Mouse (Mus musculus) cortical plate, adult 2 months (tissue): ENCODE measurements at regions not wholly inside any gene's neighbourhood (a gene's known extent, or its start where the extent isn't known, plus 50 kb on each side); places are given as distances from the start of the nearest gene placed in this dataset.

Source experiments
- CTCF ChIP-seq: fragments of 200-500 bp; IDR thresholded peaks from 2 replicates; pipeline ENCODE4 v1.5.1; 2011; ENCODE audit warnings: mild to moderate bottlenecking, control low read depth, low read length; ENCODE audit not compliant: insufficient read depth; ENCODE audit errors: extremely low read depth
- POLR2A ChIP-seq: fragments of 200-500 bp; IDR thresholded peaks from 2 replicates; pipeline ENCODE4 v1.6.1; 2011; ENCODE audit warnings: mild to moderate bottlenecking, low read length, control low read depth; ENCODE audit not compliant: insufficient read depth; ENCODE audit errors: extremely low read depth

DNA sequence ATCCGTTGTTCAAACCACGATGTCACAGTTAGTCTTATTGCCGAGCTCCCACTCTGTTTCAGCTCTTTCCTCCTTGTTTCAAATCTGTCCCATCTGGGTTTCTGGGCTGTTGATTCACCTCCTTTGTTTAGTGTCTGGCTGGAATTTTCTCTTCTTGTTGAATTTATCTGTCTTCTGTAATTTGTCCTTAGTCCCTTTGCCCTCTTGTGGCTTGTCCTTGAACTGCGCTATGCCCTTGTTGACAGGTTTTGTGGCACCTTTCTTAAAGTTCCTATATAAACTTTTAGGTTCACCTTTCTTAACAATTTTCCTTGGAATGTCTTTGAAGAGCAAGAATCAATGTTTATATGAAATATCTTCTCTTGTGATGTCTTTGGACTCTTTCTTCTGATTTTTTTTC is 658.2 kb downstream of the Rps29 start:
- TF ChIP-seq POLR2A (no peak), CTCF (peak; percentile 17; the same call in 1 of the 2 replicates)
